Mouse (Mus musculus) MEL (cell line): ENCODE results near the gene Siah2.

Experiments used
- MAX ChIP-seq: IDR thresholded peaks from 2 replicates; pipeline ENCODE4 v1.6.1; 2011; ENCODE audit warnings: low read length, improper control_type of control experiment
- NRF1 ChIP-seq: IDR thresholded peaks from 2 replicates; pipeline ENCODE4 v1.6.1; 2014; ENCODE audit warnings: low read depth, mild to moderate bottlenecking, inconsistent platforms, low read length, improper control_type of control experiment, moderate library complexity; ENCODE audit not compliant: poor library complexity, insufficient read depth, severe bottlenecking
- POLR2A ChIP-seq, 2 experiments: IDR thresholded peaks; 2 replicates each; pipeline ENCODE4 v1.6.1; 2011 to 2012; ENCODE audit warnings: low read length in 2 of 2, mild to moderate bottlenecking in 2 of 2, control low read depth in 1 of 2, improper control_type of control experiment in 1 of 2, low read depth in 1 of 2, moderate library complexity in 1 of 2; ENCODE audit not compliant: control insufficient read depth in 1 of 2, insufficient read depth in 1 of 2, poor library complexity in 1 of 2
- USF1 ChIP-seq: IDR thresholded peaks from 2 replicates; pipeline ENCODE4 v1.6.1; 2014; ENCODE audit warnings: low read depth, mild to moderate bottlenecking, inconsistent platforms, low read length, improper control_type of control experiment, moderate library complexity

DNA sequence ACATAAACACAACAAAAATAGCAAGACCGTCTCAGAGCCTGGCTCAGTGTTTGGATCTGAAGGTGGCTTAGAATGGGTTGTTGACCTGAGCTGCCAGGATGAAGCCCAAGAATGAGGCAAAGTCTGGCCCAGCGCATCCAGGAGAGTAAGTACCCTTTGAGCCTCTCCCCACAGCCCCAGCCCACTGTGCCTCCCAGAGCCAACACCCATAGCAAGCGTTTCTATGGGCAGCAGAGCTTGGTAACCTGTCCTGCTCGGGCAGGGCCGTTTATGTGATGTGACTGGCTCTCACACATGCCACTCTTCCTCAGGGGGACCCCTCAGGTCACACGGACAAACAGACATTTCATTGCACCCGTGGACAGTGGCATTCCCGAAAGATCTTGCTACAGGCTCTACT, 13.8 kb downstream of the Siah2 start:
- TF ChIP-seq NRF1, result no peak
- no peak for TF ChIP-seq POLR2A (IDR thresholded peaks at IDR 0.05; ENCODE audit: control insufficient read depth in 1 of 2, insufficient read depth in 1 of 2, low read depth in 1 of 2, low read length in 2 of 2, poor library complexity in 1 of 2)
- no peak for TF ChIP-seq USF1
- TF ChIP-seq MAX, result no peak
